Mouse (Mus musculus) stomach, postnatal 0 days (tissue): ENCODE results near the gene Rtp4.

Source experiments
- CTCF ChIP-seq: IDR thresholded peaks from 2 replicates; pipeline ENCODE4 v1.5.1; 2016; ENCODE audit warnings: antibody characterized with exemption, low read depth, mild to moderate bottlenecking, moderate library complexity
- EP300 ChIP-seq: optimal IDR thresholded peaks from 2 replicates; pipeline ENCODE3; 2016; ENCODE audit warnings: antibody characterized with exemption

GRCm38 (mm10) chr16:23516606-23517005, 3.5 kb upstream of the Rtp4 start:
- TF ChIP-seq EP300, result no peak
- no peak for TF ChIP-seq CTCF
